Mouse (Mus musculus) MN1 (cell line): ENCODE measurements around the gene Adam19.
"Not testable (repeated sequence)": the region's sequence is repeated elsewhere in the genome, so short reads cannot be mapped to it uniquely, and the experiment has no call there.

ENCODE experiments used
- DNase-seq: peaks from one replicate; pipeline ENCODE4 v3.0.0-alpha.2; 2016; ENCODE audit warnings: low spot score

Adam19 gene

DNA sequence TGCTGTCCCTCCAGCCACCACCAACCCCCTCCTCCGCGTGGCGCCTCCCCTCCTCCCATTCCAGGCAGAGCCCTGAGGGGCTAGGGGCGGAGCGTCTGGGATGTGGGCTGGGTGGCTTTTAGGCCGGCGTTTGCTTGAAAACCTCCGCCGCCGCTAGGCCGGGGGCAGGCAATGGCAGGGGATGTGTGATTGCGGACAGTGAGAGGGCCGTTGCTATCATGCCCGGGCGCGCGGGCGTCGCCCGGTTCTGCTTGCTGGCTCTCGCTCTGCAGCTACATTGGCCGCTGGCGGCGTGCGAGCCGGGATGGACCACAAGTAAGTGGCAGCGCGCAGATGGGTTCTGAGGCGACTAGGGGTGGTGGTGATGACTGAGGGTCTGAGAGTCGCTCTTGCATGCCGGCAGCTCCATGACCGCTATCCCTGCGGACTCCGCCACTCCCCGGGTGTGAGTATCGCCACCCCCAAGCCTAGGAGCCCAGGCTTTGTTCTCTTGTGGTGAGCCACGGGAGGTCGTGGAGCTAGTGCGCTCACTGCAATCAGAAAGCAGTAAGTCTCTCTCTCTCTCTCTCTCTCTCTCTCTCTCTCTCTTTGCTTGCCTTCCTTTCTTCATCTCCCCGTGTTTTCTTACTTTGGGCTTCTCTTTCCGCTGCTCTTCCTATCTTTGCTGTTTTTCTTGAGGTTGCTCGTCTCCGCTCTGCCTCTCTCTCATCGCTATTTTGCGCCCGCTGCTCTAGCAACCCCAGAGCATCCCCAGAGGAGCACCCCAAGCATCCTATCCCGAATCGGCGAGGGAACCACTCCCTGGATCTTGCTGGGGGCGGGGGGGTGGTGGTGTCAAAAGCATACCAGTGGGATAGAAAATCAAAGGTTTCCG lies at the start of gene Adam19:
Adam19 (plus strand) TSS at position 97 of the 874 bp plus-strand sequence.
- DNase-seq, result no peak

DNA sequence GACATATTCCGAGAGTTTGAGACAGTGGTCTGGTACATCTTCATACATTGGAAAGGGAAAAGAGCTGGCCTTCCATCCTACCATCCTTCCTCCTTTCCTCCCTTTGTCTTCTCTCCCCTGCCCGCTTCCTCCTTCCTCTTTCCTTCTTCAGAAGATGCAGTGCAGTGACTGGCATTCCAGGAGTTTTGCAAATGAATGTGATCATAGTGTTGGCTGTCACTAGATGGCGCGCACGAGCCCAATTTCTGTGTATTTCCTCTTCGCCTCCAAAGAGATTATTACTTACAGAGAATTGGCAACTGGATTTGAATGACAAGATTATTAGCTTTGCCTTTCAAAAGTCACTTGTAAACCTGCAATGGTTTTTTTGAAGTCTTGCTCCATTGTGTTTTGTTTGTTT lies 39.7 kb upstream of the Adam19 start:
- peak; percentile 34 for DNase-seq

DNA sequence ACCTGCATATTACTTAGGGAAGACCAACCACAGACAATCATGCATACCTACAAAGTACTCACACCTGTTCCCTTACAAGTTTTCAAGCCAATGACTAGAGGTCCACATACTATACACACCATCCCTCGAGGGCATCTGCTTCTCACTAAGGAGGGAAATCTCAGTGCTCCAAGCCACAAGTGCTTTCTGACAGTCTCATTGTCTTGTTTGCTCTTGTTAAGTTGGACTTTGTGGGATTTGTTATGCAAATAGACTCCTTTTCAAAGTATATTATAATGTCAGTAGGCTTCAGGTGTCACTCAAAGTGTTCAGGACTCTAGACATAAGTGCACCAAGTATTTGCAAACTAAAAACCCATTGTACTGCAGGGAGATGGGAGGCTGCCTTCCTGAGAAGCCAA lies 35.5 kb upstream of the Adam19 start:
- no peak for DNase-seq

DNA sequence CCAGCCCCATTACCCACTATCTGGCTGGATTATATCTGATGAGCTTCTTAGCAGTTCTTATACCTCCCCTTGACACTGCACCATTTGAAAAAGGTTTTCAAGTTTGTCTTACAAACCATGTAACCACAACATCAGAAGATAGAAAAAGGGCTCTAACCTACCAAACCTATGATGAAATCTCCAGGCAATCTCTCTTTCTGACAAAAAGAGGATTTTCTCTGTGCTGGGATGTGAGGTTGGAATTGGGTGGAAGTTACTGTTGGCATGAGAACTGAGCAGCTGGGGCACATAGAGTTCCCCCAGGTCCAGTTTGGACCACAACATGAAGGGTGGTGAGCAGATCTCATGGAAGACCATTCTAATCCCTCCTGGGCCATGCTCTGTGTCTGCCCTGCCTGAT lies 33.9 kb upstream of the Adam19 start:
- DNase-seq, result no peak

DNA sequence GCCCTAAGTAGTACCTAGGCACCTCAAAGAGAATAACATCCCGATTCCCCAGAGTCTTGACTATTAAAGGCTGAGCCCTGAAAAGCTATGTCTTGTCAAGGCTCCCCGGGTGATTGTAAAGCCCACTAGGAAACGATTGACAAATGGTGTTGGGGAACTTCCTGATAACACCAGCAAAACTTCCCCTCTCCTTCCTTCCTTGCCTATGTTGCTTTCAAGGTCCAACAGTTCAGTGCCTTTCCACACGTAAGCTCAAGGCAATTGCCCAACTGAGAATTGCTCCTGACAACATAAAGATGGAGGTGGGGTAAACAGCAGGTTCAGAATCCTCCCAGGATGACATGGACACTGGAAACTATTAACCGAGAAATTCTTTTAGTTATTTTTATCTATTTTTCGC lies 32.8 kb upstream of the Adam19 start:
- DNase-seq, result no peak

DNA sequence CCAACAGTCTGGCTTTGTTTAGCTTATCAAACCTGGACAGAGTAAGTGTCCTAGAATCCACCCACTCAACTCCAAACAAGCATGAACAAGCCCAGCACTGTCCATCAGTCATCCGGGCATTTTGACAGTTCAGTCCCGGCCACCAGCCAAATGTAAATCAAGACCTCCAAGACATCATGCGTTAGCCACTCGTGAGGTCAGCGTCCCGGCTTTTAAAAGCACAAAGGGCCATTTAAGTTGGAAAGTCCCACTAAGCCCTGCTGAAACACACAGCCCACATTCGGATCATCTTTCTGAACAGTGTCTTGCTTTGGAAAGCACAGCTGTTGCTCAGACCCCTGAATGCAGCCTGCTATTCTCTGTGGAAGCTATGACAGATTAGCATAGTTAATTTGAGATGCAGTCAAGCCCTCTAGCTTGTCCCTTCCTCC lies 29.8 kb upstream of the Adam19 start:
- DNase-seq, result no peak

DNA sequence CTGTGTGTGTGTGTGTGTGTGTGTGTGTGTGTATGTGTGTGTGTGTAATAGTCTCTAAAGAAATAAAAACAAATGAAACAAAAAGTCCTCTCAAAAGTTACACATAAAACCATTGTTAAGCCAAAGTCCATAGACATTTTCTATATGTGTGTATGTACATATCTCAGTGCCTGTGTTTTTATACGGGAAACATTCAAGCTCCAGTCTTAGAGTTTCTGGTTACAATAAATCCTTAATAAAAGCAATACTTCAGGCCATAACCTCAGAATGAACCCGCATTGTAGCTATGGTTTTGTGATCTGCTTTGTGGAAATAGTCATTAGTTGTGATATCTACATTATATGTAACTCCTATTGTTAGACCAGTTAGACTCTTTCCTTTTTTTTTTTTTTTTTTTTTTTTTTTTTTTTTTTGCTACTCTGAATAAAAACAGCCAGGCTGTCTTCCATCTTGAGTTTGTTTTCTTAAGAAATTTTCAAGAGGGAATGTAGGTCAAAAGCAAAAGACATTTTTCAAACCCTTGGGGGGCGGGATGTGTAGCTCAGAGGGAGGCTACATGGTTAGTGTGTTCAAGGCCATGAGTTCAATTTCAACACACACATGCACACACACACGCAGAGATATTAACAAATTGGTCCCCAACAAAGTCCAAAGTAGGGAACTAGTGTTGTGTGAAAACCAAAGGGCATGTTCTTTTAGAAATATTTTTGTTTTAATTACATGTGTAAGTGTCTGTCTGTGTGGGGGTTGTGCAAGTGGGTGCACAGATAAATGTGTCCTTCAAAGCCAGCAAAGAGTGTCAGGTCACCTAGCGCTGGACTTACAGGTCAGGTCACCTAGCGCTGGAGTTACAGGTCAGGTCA lies 27.6 kb upstream of the Adam19 start:
- no peak for DNase-seq

DNA sequence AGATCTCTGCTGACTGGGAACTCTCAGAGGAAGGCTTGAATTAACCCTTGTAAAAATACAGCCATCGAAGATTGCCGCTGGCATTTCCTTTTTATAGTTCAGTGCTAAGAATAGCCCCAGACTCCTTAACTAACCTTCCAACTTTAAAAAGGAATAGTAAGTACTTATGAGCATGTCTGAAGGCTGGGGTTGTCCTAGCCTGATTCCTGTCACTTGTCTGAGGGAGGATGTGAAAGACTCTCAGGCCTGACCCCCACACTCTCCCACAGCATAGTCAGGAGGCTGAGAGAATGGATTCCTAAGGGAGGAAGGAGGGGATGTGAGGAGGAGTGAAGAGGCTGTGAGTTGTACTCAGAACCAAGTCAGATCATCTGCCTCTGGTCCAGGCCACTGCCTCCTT lies 26.3 kb upstream of the Adam19 start:
- no peak for DNase-seq

DNA sequence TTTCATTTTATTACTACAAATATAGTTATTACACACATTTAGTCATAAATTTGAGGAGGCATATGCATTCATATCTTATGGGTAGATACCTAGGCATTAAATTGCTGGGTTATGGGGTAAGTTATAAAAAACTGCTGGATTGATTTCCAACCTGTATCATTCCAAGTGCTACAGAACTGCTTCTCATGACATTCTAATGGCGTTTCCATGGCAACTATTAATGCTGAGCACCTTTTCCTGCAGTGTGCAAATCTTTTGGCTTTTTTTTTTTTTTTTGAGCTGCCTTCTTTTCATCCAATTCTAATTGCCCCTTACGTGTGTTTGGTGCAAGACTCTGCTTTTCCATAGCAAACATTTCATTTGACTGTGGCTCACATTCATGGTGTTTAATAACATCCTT lies 25.8 kb upstream of the Adam19 start:
- no peak for DNase-seq

DNA sequence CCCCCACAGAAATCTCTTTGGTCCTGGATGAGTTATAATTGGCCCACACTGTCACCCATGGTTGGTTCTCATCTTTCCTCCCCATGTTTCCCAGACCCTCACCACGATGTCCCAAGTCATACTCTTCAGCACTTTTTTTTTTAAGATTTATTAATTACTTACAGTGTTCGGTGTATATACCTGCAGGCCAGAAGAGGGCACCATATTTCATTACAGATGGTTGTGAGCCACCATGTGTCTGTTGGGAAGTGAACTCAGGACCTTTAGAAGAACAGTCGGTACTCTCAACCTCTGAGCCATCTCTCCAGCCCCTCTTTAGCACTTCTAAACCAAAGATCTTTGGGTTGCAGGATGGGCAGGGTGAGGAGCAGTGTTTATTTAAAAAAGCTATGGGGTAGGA lies 24.3 kb upstream of the Adam19 start:
- no peak for DNase-seq

DNA sequence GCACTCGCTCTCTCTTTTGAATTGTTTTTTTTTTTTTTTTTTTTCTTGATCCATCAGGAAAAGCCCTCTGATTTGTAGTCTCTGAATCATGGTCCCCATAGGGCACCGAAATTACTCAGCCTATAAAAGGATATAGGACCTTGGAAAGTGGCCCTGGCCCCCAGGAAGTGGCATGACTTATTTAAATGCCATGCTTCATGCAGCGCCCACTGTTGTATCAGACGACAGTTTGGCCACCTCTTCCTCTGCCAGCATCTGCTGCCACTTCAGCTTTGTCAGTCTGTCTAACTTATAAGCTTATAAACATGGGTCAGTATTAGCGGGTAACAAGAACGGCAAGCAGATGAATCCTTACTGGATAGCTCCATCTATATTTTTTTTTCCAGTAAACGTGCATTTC lies 22.8 kb upstream of the Adam19 start:
- no peak for DNase-seq

DNA sequence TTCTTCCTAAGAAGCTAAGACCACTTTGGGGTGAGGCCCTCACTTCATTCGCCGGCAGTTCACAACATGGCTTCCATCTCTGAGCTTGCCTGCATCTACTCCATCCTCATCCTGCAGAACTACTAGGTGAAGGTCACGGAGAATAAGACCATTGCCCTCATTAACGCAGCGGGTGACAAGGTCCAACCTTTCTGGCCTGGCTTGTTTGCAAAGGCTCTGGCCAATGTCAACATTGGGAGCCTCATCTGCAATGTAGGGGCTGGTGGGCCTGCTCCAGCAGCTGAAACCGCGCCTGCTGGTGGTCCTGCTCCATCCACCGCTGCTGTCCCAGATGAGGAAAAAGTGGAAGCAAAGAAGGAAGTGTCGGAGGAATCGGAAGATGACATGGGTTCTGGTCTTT lies 19.4 kb upstream of the Adam19 start:
- no peak for DNase-seq

DNA sequence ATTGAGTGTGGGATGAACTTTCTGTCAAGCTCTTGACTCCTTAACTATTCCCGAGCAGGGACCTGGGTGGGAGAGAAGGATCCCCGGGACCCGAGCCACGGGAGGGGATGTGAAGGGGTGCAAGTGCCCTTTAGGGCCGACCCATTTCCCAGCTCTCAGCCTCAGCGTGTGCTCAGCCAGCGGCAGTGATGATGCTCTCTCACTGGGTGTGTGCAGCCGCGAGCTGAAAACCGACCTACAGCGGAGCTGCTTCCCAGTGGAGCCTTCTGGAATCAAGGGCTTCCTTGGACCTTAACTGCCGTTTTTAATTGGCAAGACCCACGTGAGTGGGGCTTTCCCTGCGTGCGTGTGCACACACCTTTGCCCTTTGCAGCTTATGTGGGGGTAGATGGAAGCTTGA lies 16.9 kb upstream of the Adam19 start:
- DNase-seq, result no peak

DNA sequence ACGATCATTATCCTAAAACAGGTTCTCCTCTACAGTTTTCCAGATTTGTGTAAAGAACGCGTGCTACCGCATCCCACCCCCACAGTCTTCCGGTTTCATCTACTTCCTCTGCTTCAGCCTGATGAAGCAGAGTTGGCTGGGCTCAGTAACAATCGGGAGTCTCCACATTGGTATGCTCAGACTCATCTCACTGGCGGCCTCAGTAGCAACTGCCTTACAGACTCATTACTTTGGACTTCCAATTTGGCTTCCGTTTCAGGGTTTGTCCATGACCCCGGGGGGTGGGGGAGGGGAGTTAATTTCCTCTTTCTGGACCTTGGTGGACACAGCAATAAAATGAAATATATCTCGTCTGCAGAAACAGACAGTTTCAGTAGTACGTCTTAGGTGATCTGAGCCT lies 16.5 kb upstream of the Adam19 start:
- DNase-seq, result no peak

DNA sequence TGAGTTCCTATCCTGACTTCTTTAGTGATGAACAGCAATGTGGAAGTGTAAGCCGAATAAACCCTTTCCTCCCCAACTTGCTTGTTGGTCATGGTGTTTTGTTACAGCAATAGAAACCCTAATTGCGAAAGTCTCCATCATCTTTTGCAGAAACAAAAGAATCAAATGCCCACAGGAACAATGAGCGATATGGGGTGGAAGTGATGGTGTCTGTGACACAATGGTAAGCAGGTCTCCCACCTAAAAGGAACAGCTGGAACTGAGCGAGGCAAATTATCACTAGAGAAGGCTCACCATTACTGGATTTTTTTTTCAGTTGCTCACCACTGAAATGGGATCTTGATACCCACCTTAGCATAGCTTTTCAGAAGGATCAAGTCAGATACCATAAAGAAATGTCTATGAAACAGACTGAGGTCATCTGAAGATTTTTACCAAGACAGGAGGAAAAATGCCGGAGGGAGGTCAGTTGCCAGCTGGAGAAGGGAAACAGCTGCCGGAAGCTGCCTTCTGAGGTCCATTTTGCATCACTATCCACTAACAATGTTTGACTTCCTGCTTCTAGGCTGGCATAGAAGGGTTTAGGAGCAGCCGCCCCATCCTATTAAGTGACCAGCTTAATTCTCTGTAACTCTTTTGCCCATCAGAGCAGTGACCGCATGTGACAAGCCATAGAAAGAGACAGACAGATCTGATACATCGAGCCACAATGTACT lies 14.8 kb upstream of the Adam19 start:
- DNase-seq, result no peak

DNA sequence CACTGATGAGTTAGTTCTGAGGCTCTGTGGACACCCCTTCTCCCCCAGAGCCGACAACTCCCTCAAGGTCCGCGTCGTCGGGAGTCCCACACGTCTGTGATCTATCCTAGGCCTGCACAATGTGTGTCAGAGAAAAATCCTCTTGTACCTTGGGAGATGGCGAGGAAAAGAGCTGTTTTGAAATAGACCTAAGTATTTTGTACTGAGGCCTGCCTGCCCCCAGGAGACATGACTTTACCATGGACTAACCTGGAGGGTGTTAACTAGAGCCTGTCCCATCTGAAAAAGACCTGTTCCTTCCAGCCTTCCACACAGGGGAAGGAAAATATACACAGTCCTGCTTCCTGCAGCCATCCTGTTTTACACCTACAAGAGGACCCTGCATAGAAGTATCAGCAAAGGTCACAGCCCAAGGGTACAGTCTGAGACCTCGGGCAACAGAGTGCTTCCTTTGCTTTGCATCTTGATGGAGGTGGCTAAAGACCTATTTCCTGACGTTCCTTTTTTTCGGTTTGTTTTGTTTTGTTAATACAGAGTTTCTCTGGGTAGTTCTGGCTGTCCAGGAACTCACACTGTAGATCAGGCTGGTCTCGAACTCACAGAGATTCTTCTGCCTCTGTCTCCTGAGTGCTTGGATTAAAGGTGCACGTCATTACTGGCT lies 14.1 kb upstream of the Adam19 start:
- no peak for DNase-seq

DNA sequence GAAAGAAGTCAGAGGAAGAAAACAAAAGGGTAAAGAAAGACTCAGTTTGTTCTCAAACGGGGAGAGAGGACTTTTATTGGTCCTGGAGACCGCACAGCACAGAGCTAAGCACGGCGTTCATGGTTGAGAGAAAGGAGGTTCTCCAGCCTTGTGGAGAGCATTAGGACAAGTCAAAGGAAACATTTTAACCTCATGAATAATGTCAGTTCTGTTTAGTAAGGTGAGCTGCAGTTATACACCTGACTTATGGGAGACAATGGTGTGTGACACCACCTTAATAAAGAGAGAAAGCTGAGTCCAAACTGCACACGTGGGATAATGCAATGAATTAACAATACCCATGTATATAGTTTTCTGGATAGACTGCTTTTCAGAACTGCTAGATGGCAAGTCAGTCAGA lies 11.0 kb upstream of the Adam19 start:
- no peak for DNase-seq

DNA sequence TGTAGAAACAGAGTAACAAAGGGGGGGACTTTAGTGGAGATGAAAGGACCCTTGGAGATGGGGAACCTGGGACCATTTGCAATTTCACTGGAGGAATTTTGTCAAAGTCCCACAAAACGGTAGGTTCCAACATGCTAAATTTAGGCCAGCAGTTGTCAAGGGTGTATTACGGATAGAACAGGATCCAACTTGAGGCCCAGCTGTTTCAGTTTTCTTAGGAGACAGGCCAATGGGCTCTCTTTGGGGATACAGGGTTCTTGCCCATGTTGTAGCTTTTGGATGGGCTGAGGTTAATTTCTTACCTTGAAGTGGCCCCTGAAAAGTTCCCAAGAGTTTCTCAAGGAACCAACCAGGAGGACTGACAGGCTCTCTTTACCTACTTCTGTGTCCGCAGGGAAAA lies 8.5 kb upstream of the Adam19 start:
- DNase-seq, result no peak

DNA sequence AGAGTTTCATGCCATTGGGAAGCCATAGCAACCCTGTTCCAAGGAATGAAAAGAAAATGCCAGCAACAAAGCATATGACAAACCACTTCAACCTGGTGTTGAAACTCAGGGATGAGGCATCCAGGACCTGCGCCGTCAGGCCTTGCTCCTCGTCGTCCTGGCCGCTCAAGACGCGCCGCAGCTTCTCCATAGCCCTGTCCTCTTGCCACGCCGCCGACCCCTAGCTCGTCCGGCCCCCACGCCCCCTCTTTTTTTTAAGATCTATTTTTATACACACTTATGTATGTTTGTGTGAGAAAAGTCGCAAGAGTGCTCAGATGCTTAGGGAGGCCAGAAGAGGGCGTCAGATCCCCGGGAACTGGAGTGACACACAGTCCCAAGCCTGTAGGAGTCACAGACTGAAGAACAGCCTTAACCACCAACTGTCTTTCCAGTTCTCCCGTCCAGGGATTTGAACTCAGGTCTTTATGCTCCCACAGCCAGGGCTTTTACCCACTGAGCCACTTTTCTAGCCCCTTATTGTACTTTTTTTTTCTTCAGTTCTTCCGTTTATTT lies 3.6 kb upstream of the Adam19 start, which contains the start of gene Gm12166:
Gm12166 (minus strand) TSS at position 217 of the 555 bp plus-strand sequence.
- not testable (repeated sequence) for DNase-seq

DNA sequence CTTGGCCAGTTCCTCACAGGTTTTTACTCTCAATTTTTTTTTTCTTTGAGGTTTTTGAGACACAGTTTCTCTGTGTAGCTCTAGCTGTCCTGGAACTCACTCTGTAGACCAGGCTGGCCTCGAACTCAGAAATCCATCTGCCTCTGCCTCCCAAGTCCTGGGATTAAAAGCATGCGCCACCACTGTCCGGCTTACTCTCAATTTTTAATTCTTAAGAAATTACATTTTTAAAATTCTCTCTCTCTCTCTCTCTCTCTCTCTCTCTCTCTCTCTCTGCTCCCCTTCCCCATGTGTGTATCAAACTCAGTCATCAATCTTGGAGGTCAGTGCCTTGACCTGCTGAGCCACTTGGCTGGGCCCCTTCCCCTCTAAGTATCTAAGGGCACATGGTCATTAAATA lies 2.3 kb upstream of the Adam19 start:
- not testable (repeated sequence) for DNase-seq

DNA sequence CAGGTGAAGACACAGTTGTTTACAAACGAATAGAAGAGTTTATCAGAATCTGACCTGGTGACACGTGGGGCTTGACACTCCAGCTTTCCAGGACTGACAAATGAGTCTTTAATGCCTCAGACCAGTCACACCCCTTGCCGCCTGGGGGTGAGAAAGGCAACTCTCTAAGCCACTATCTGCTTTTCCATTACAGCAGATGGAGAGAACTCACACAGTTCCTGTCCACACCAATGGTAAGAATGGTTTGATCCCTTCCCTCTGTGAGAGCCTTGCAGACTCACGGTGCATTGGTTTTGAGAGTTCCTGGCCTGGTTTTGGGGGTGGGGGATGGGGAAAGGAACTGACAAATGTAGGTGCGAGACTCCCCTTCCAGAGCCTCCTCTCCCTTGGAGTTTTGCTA lies 1.5 kb upstream of the Adam19 start:
- no peak for DNase-seq
